Mouse (Mus musculus) heart, embryonic 14.5 days (tissue): ENCODE measurements at regions not wholly inside any gene's neighbourhood (a gene's known extent, or its start where the extent isn't known, plus 50 kb on each side); places are given as distances from the start of the nearest gene placed in this dataset.

Source experiments
- ATAC-seq: fragments of 200-750 bp; cut with Nextera tagmentation; 2 replicates; pipeline ENCODE4 v1.8.0; 2017; ENCODE audit warnings: low read depth, moderate TSS enrichment; ENCODE audit not compliant: insufficient number of reproducible peaks, insufficient read depth, low FRiP score
- H3K27ac ChIP-seq, 2 experiments: fragments of 200-500 bp in 1 of 2; fragments of 300-500 bp in 1 of 2; sonication (generic) in 1 of 2; replicated peaks in 1 of 2; 2 replicates each; pipeline ENCODE4 v1.5.1; 2012 to 2014; ENCODE audit warnings: low read depth in 2 of 2, low read length in 2 of 2, control low read depth in 1 of 2, mild to moderate bottlenecking in 1 of 2, mixed read lengths in 1 of 2; ENCODE audit not compliant: control insufficient read depth in 1 of 2, insufficient read depth in 1 of 2
- H3K27me3 ChIP-seq: fragments of 300-500 bp; sonication (generic); 2 replicates; pipeline ENCODE4 v1.6.1; 2014; ENCODE audit warnings: mild to moderate bottlenecking, low read length, control low read depth; ENCODE audit not compliant: control insufficient read depth, insufficient read depth
- H3K36me3 ChIP-seq: fragments of 300-500 bp; sonication (generic); 2 replicates; pipeline ENCODE4 v1.6.1; 2014; ENCODE audit warnings: mild to moderate bottlenecking, control low read depth, low read length, mixed read lengths; ENCODE audit not compliant: control insufficient read depth, insufficient read depth
- H3K4me1 ChIP-seq, 2 experiments: fragments of 200-500 bp in 1 of 2; fragments of 300-500 bp in 1 of 2; sonication (generic) in 1 of 2; 2 replicates each; pipeline ENCODE4 v1.6.1; 2012 to 2014; ENCODE audit warnings: low read length in 2 of 2, control low read depth in 1 of 2, mixed read lengths in 1 of 2; ENCODE audit not compliant: control insufficient read depth in 2 of 2, insufficient read depth in 2 of 2
- H3K4me2 ChIP-seq: fragments of 300-500 bp; sonication (generic); 2 replicates; pipeline ENCODE4 v1.6.1; 2014; ENCODE audit warnings: mild to moderate bottlenecking, low read length
- H3K4me3 ChIP-seq, 2 experiments: fragments of 200-500 bp in 1 of 2; fragments of 300-500 bp in 1 of 2; sonication (generic) in 1 of 2; 2 replicates each; pipeline ENCODE4 v1.5.1; 2012 to 2014; ENCODE audit warnings: low read length in 2 of 2, mild to moderate bottlenecking in 2 of 2, control low read depth in 1 of 2, low read depth in 1 of 2, moderate library complexity in 1 of 2; ENCODE audit not compliant: control insufficient read depth in 1 of 2, insufficient read depth in 1 of 2
- H3K9ac ChIP-seq: fragments of 300-500 bp; sonication (generic); 2 replicates; pipeline ENCODE4 v1.6.1; 2014; ENCODE audit warnings: mild to moderate bottlenecking, low read length
- H3K9me3 ChIP-seq: fragments of 300-500 bp; sonication (generic); 2 replicates; pipeline ENCODE4 v1.6.1; 2016; ENCODE audit warnings: low read length, control low read depth; ENCODE audit not compliant: control insufficient read depth
- WGBS: fragments of 180-500 bp; shearing (Covaris S2); extraction: QIAGEN DNeasy Blood & Tissue Kit; methylation state at CpG from one replicate; pipeline ENCODE4 v1.1.7; 2014; 5-methylcytosine and 5-hydroxymethylcytosine counted together

- WGBS = 67% methylated on average over 1 of the region's 1 CpGs
Observed at GRCm38 (mm10) chr9:87784872-87785271, 53.8 kb upstream of the Tbx18 start.

GRCm38 (mm10) chr9:87811746-87812145, 80.7 kb upstream of the Tbx18 start:
- no peak for ATAC-seq
- whole genome bisulfite sequencing = 44% methylated on average over 2 of the region's 2 CpGs
- Histone ChIP-seq H3K4me3 (no peak overlapping the region), H3K36me3 (no peaks in the 10 kb centered on the region), H3K27me3 (no peaks in the 10 kb centered on the region), H3K4me2 (no peak overlapping the region), H3K9me3 (no peaks in the 10 kb centered on the region), H3K27ac (no peak overlapping the region), H3K9ac (no peak overlapping the region), H3K4me1 (no peaks in the 10 kb centered on the region)

More at GRCm38 (mm10) chr9:87784872-87785271, 53.8 kb upstream of the Tbx18 start:
- ATAC-seq = no peak
- no peaks in the 10 kb centered on the region for H3K4me1 ChIP-seq
- H3K9ac ChIP-seq = no peak overlapping the region
- no peaks in the 10 kb centered on the region for H3K9me3 ChIP-seq
- H3K36me3 ChIP-seq = no peaks in the 10 kb centered on the region
- no peaks in the 10 kb centered on the region for H3K27me3 ChIP-seq
- H3K4me3 ChIP-seq = no peak overlapping the region
- H3K4me2 ChIP-seq = no peak overlapping the region
- H3K27ac ChIP-seq = no peak overlapping the region

- Histone ChIP-seq H3K27me3 (no peaks in the 10 kb centered on the region), H3K36me3 (no peaks in the 10 kb centered on the region), H3K4me2 (no peak overlapping the region), H3K4me1 (no peaks in the 10 kb centered on the region), H3K4me3 (no peak overlapping the region), H3K27ac (no peak overlapping the region), H3K9ac (no peak overlapping the region), H3K9me3 (no peaks in the 10 kb centered on the region)
- ATAC-seq = no peak
- WGBS = 75% methylated on average over 5 of the region's 5 CpGs
Observed at GRCm38 (mm10) chr9:87822276-87822675, 91.2 kb upstream of the Tbx18 start.

- Histone ChIP-seq H3K27ac (no peak overlapping the region), H3K27me3 (no peaks in the 10 kb centered on the region), H3K4me2 (no peak overlapping the region), H3K9ac (no peak overlapping the region), H3K36me3 (no peaks in the 10 kb centered on the region), H3K4me3 (no peak overlapping the region), H3K9me3 (no peaks in the 10 kb centered on the region), H3K4me1 (no peaks in the 10 kb centered on the region)
- 68% methylated on average over 8 of the region's 8 CpGs for WGBS
- no peak for ATAC-seq
Observed at GRCm38 (mm10) chr9:87824691-87825230, 93.7 kb upstream of the Tbx18 start.

DNA sequence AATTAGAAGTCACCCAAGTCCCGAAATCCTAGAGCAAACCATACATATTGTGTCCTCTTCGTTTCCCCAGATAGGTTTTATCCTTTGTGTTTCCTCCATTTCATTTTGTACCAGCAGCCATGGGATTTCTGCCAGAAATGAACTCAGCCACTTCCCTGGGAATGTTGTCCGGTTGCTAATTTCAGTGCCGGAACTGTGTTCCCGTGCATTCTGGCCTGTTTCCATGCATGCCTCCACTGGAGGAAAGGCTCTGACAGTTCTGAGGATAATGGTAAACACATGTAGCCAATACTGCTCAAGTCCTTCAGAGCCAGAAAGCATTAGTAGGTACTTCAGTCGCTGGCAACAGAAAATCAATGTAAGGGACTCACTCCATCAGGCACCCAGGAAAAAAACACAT, 112.8 kb upstream of the Tbx18 start:
- Histone ChIP-seq H3K36me3 (no peaks in the 10 kb centered on the region), H3K4me3 (no peak overlapping the region), H3K9me3 (no peaks in the 10 kb centered on the region), H3K4me1 (peaks cover 0 to 6% of the 10 kb centered on the region in 2 experiments; a peak in 1 of 4 replicates), H3K27me3 (peaks cover 35% of the 10 kb centered on the region), H3K9ac (no peak overlapping the region), H3K4me2 (no peak overlapping the region), H3K27ac (peak overlapping the region; percentile 16 to 67; a peak in 3 of 4 replicates)
- peak; percentile 43; the same call in 1 of the 2 replicates for ATAC-seq
- WGBS = 26% methylated on average over 6 of the region's 6 CpGs

GRCm38 (mm10) chr9:87844453-87844852, 113.4 kb upstream of the Tbx18 start:
- H3K27ac ChIP-seq = peak overlapping the region in 1 of 2 experiments; percentile 67; a peak in 1 of 4 replicates
- WGBS = 62% methylated on average over 2 of the region's 2 CpGs
- no peaks in the 10 kb centered on the region for H3K9me3 ChIP-seq
- H3K4me2 ChIP-seq = no peak overlapping the region
- ATAC-seq = no peak
- H3K36me3 ChIP-seq = no peaks in the 10 kb centered on the region
- no peak overlapping the region for H3K4me3 ChIP-seq
- H3K4me1 ChIP-seq = peaks cover 0 to 6% of the 10 kb centered on the region in 2 experiments; a peak in 2 of 4 replicates
- no peak overlapping the region for H3K9ac ChIP-seq
- peaks cover 35% of the 10 kb centered on the region for H3K27me3 ChIP-seq

- H3K27ac ChIP-seq = no peak overlapping the region
- H3K4me2 ChIP-seq = no peak overlapping the region
- no peak; the same call in 1 of the 2 replicates for ATAC-seq
- H3K4me3 ChIP-seq = no peak overlapping the region
- 33% methylated on average over 5 of the region's 5 CpGs for WGBS
- peaks cover 0 to 3% of the 10 kb centered on the region in 2 experiments; a peak in 2 of 4 replicates for H3K4me1 ChIP-seq
- H3K9ac ChIP-seq = no peak overlapping the region
- H3K36me3 ChIP-seq = no peaks in the 10 kb centered on the region
- no peaks in the 10 kb centered on the region for H3K9me3 ChIP-seq
- H3K27me3 ChIP-seq = peaks cover 68% of the 10 kb centered on the region
Observed at GRCm38 (mm10) chr9:87848882-87849281, 117.8 kb upstream of the Tbx18 start.

- no peaks in the 10 kb centered on the region for H3K36me3 ChIP-seq
- H3K9ac ChIP-seq = no peak overlapping the region
- no peak overlapping the region for H3K27ac ChIP-seq
- ATAC-seq = no peak
- WGBS = 93% methylated on average over 1 of the region's 1 CpGs
- peaks cover 78% of the 10 kb centered on the region for H3K27me3 ChIP-seq
- H3K4me1 ChIP-seq = no peaks in the 10 kb centered on the region; a peak in 1 of 4 replicates
- H3K4me2 ChIP-seq = no peak overlapping the region
- no peak overlapping the region for H3K4me3 ChIP-seq
- H3K9me3 ChIP-seq = no peaks in the 10 kb centered on the region
Observed at GRCm38 (mm10) chr9:87850133-87850532, 119.1 kb upstream of the Tbx18 start.
